Mouse (Mus musculus): Measurements from ENCODE around the gene Mpp3.

DNA sequence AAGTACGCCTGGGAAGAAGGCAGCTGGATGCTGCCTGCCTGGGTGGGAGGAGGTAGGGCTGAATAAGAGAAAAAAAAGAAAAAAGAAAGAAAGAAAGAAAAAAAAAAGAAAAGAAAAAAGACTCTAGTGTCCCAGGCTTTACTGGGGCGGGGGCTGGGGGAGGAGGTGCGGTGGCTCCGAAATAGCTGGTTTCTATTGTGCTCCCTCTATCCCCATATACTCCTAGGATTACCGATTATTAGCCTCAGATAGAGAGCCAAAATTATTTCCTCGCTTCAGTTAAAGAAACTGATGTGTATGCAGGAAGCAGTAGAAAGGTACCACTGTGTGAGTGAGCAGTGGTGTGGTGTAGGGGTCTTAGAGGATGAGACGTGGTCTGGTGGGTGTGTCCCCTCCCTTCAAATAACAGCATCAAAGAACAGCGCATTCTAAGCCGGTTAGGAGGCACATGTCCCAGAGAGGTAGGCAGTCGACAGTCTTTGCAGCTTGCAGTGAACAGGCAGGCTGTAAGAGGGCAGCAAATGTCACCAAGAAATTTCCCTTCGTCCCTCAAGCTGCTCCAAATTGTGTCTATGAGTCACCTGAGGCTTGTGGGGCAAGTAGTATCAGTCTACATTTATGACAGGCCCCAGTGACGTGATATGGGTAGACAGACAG is 772 bp downstream of the Mpp3 start:
- TF ChIP-seq TAL1 (IDR thresholded peaks at IDR 0.05; ENCODE audit: low read length) (no peak), GATA1 (IDR thresholded peaks at IDR 0.05; ENCODE audit: low read length) (no peak)

Data from erythroblast, embryonic 14.5 days (primary cell).